Mouse (Mus musculus): ENCODE data around the gene Sh2d6. TPM values are rescaled to one million over a fixed set of nuclear protein-coding genes. Genes with fewer than 3 reads are reported as not detected.
A peak's percentile ranks its signal among the peaks of the same experiment; 100 is the strongest.

Gene Sh2d6
- not detected in 2 replicates for polyA plus RNA-seq (2014; fragmentation: Nextera tagmentation; extraction: Ambion mirVana)

GRCm38 (mm10) chr6:72521607-72522006 lies at the start of gene Sh2d6:
Sh2d6 (minus strand) TSS chr6:72521707.
- Histone ChIP-seq H3K27ac (ENCODE audit: low read depth, low read length) (no peak within 1 kb of the TSS), H3K4me2 (replicated peaks; ENCODE audit: low read depth, low read length) (no peak within 1 kb of the TSS), H3K4me1 (ENCODE audit: control insufficient read depth, insufficient read depth, low read length) (peaks cover 13% of the 10 kb centered on the region; the same call in 1 of the 2 replicates), H3K9ac (ENCODE audit: low read depth, low read length) (no peak within 1 kb of the TSS), H3K9me3 (ENCODE audit: control insufficient read depth, low read length) (no peaks in the 10 kb centered on the region), H3K4me3 (ENCODE audit: low read length) (no peak within 1 kb of the TSS), H3K27me3 (ENCODE audit: control insufficient read depth, insufficient read depth, low read length) (no peaks in the 10 kb centered on the region), H3K36me3 (ENCODE audit: control insufficient read depth, insufficient read depth, low read length) (no peaks in the 10 kb centered on the region)
- ATAC-seq (ENCODE audit: low FRiP score, low TSS enrichment): no peak
- 96% methylated on average over 5 of the region's 5 CpGs for WGBS

- WGBS: 84% methylated on average over 10 of the region's 10 CpGs
- no peak for ATAC-seq (ENCODE audit: low FRiP score, low TSS enrichment)
- Histone ChIP-seq H3K4me3 (ENCODE audit: low read length) (no peak overlapping the region), H3K4me1 (ENCODE audit: control insufficient read depth, insufficient read depth, low read length) (peaks cover 1% of the 10 kb centered on the region; the same call in 1 of the 2 replicates), H3K9ac (ENCODE audit: low read depth, low read length) (no peak overlapping the region), H3K27ac (ENCODE audit: low read depth, low read length) (no peak overlapping the region), H3K36me3 (ENCODE audit: control insufficient read depth, insufficient read depth, low read length) (no peaks in the 10 kb centered on the region; the same call in 1 of the 2 replicates), H3K4me2 (replicated peaks; ENCODE audit: low read depth, low read length) (no peak overlapping the region), H3K27me3 (ENCODE audit: control insufficient read depth, insufficient read depth, low read length) (no peaks in the 10 kb centered on the region), H3K9me3 (ENCODE audit: control insufficient read depth, low read length) (no peaks in the 10 kb centered on the region)
Observed at GRCm38 (mm10) chr6:72570644-72571397, 49.3 kb upstream of the Sh2d6 start.

GRCm38 (mm10) chr6:72568736-72569135 lies 47.2 kb upstream of the Sh2d6 start:
- no peak overlapping the region for H3K9ac ChIP-seq (ENCODE audit: low read depth, low read length)
- no peaks in the 10 kb centered on the region for H3K27me3 ChIP-seq (ENCODE audit: control insufficient read depth, insufficient read depth, low read length)
- H3K4me3 ChIP-seq (ENCODE audit: low read length): no peak overlapping the region
- H3K4me2 ChIP-seq (replicated peaks; ENCODE audit: low read depth, low read length): no peak overlapping the region
- H3K27ac ChIP-seq (ENCODE audit: low read depth, low read length): no peak overlapping the region
- H3K36me3 ChIP-seq (ENCODE audit: control insufficient read depth, insufficient read depth, low read length): no peaks in the 10 kb centered on the region; the same call in 1 of the 2 replicates
- WGBS: 83% methylated on average over 9 of the region's 10 CpGs
- ATAC-seq (ENCODE audit: low FRiP score, low TSS enrichment): no peak
- no peaks in the 10 kb centered on the region for H3K9me3 ChIP-seq (ENCODE audit: control insufficient read depth, low read length)
- peaks cover 3% of the 10 kb centered on the region; the same call in 1 of the 2 replicates for H3K4me1 ChIP-seq (ENCODE audit: control insufficient read depth, insufficient read depth, low read length)

GRCm38 (mm10) chr6:72567508-72567907 lies 46.0 kb upstream of the Sh2d6 start:
- no peak for ATAC-seq (ENCODE audit: low FRiP score, low TSS enrichment)
- no peak overlapping the region for H3K27ac ChIP-seq (ENCODE audit: low read depth, low read length)
- H3K4me3 ChIP-seq (ENCODE audit: low read length): no peak overlapping the region
- H3K4me1 ChIP-seq (ENCODE audit: control insufficient read depth, insufficient read depth, low read length): peaks cover 9% of the 10 kb centered on the region; the same call in 1 of the 2 replicates
- H3K36me3 ChIP-seq (ENCODE audit: control insufficient read depth, insufficient read depth, low read length): no peaks in the 10 kb centered on the region; the same call in 1 of the 2 replicates
- H3K27me3 ChIP-seq (ENCODE audit: control insufficient read depth, insufficient read depth, low read length): no peaks in the 10 kb centered on the region
- H3K9ac ChIP-seq (ENCODE audit: low read depth, low read length): no peak overlapping the region
- 87% methylated on average over 5 of the region's 5 CpGs for WGBS
- no peak overlapping the region for H3K4me2 ChIP-seq (replicated peaks; ENCODE audit: low read depth, low read length)
- H3K9me3 ChIP-seq (ENCODE audit: control insufficient read depth, low read length): no peaks in the 10 kb centered on the region

GRCm38 (mm10) chr6:72566044-72566443 lies 44.5 kb upstream of the Sh2d6 start:
- no peak overlapping the region for H3K4me3 ChIP-seq (ENCODE audit: low read length)
- 6% methylated on average over 4 of the region's 4 CpGs for WGBS
- H3K27me3 ChIP-seq (ENCODE audit: control insufficient read depth, insufficient read depth, low read length): no peaks in the 10 kb centered on the region
- no peak overlapping the region for H3K9ac ChIP-seq (ENCODE audit: low read depth, low read length)
- no peaks in the 10 kb centered on the region; the same call in 1 of the 2 replicates for H3K36me3 ChIP-seq (ENCODE audit: control insufficient read depth, insufficient read depth, low read length)
- ATAC-seq (ENCODE audit: low FRiP score, low TSS enrichment): peak; percentile 68
- no peaks in the 10 kb centered on the region for H3K9me3 ChIP-seq (ENCODE audit: control insufficient read depth, low read length)
- peaks cover 9% of the 10 kb centered on the region; the same call in 1 of the 2 replicates for H3K4me1 ChIP-seq (ENCODE audit: control insufficient read depth, insufficient read depth, low read length)
- H3K27ac ChIP-seq (ENCODE audit: low read depth, low read length): no peak overlapping the region
- H3K4me2 ChIP-seq (replicated peaks; ENCODE audit: low read depth, low read length): no peak overlapping the region

- WGBS: 78% methylated on average over 7 of the region's 7 CpGs
- peaks cover 9% of the 10 kb centered on the region; the same call in 1 of the 2 replicates for H3K4me1 ChIP-seq (ENCODE audit: control insufficient read depth, insufficient read depth, low read length)
- H3K4me3 ChIP-seq (ENCODE audit: low read length): no peak overlapping the region
- no peak overlapping the region for H3K4me2 ChIP-seq (replicated peaks; ENCODE audit: low read depth, low read length)
- H3K9me3 ChIP-seq (ENCODE audit: control insufficient read depth, low read length): no peaks in the 10 kb centered on the region
- no peak overlapping the region for H3K9ac ChIP-seq (ENCODE audit: low read depth, low read length)
- H3K27ac ChIP-seq (ENCODE audit: low read depth, low read length): no peak overlapping the region
- H3K36me3 ChIP-seq (ENCODE audit: control insufficient read depth, insufficient read depth, low read length): no peaks in the 10 kb centered on the region; the same call in 1 of the 2 replicates
- no peak for ATAC-seq (ENCODE audit: low FRiP score, low TSS enrichment)
- no peaks in the 10 kb centered on the region for H3K27me3 ChIP-seq (ENCODE audit: control insufficient read depth, insufficient read depth, low read length)
Observed at GRCm38 (mm10) chr6:72565506-72565905, 44.0 kb upstream of the Sh2d6 start.

- WGBS: 70% methylated on average over 5 of the region's 5 CpGs
- peaks cover 9% of the 10 kb centered on the region; the same call in 1 of the 2 replicates for H3K4me1 ChIP-seq (ENCODE audit: control insufficient read depth, insufficient read depth, low read length)
- H3K4me3 ChIP-seq (ENCODE audit: low read length): no peak overlapping the region
- no peaks in the 10 kb centered on the region for H3K27me3 ChIP-seq (ENCODE audit: control insufficient read depth, insufficient read depth, low read length)
- H3K4me2 ChIP-seq (replicated peaks; ENCODE audit: low read depth, low read length): no peak overlapping the region
- H3K27ac ChIP-seq (ENCODE audit: low read depth, low read length): no peak overlapping the region
- no peak overlapping the region for H3K9ac ChIP-seq (ENCODE audit: low read depth, low read length)
- no peaks in the 10 kb centered on the region for H3K9me3 ChIP-seq (ENCODE audit: control insufficient read depth, low read length)
- H3K36me3 ChIP-seq (ENCODE audit: control insufficient read depth, insufficient read depth, low read length): no peaks in the 10 kb centered on the region
- no peak for ATAC-seq (ENCODE audit: low FRiP score, low TSS enrichment)
Observed at GRCm38 (mm10) chr6:72562894-72563293, 41.4 kb upstream of the Sh2d6 start.

GRCm38 (mm10) chr6:72562486-72562885 lies 41.0 kb upstream of the Sh2d6 start:
- H3K27me3 ChIP-seq (ENCODE audit: control insufficient read depth, insufficient read depth, low read length): no peaks in the 10 kb centered on the region
- no peaks in the 10 kb centered on the region for H3K9me3 ChIP-seq (ENCODE audit: control insufficient read depth, low read length)
- H3K4me3 ChIP-seq (ENCODE audit: low read length): no peak overlapping the region
- H3K4me2 ChIP-seq (replicated peaks; ENCODE audit: low read depth, low read length): no peak overlapping the region
- no peaks in the 10 kb centered on the region for H3K36me3 ChIP-seq (ENCODE audit: control insufficient read depth, insufficient read depth, low read length)
- no peak overlapping the region for H3K27ac ChIP-seq (ENCODE audit: low read depth, low read length)
- peaks cover 9% of the 10 kb centered on the region; the same call in 1 of the 2 replicates for H3K4me1 ChIP-seq (ENCODE audit: control insufficient read depth, insufficient read depth, low read length)
- 34% methylated on average over 6 of the region's 6 CpGs for WGBS
- H3K9ac ChIP-seq (ENCODE audit: low read depth, low read length): no peak overlapping the region
- ATAC-seq (ENCODE audit: low FRiP score, low TSS enrichment): 0 out of 2 replicates have a peak, but pooled peaks have one; percentile 11

- Histone ChIP-seq H3K4me1 (ENCODE audit: control insufficient read depth, insufficient read depth, low read length) (peaks cover 8% of the 10 kb centered on the region; the same call in 1 of the 2 replicates), H3K27me3 (ENCODE audit: control insufficient read depth, insufficient read depth, low read length) (no peaks in the 10 kb centered on the region), H3K9me3 (ENCODE audit: control insufficient read depth, low read length) (no peaks in the 10 kb centered on the region), H3K27ac (ENCODE audit: low read depth, low read length) (no peak overlapping the region), H3K36me3 (ENCODE audit: control insufficient read depth, insufficient read depth, low read length) (no peaks in the 10 kb centered on the region), H3K4me2 (replicated peaks; ENCODE audit: low read depth, low read length) (no peak overlapping the region), H3K9ac (ENCODE audit: low read depth, low read length) (no peak overlapping the region), H3K4me3 (ENCODE audit: low read length) (no peak overlapping the region)
- 81% methylated on average over 8 of the region's 8 CpGs for WGBS
- ATAC-seq (ENCODE audit: low FRiP score, low TSS enrichment): no peak
Observed at GRCm38 (mm10) chr6:72560801-72561200, 39.3 kb upstream of the Sh2d6 start.
